Mouse (Mus musculus) G1E (cell line): Measurements from ENCODE around the gene Ppt1.

Experiments used
- CTCF ChIP-seq: IDR thresholded peaks from 2 replicates; pipeline ENCODE4 v1.5.1; 2012; ENCODE audit warnings: low read depth, low read length, inconsistent platforms, mixed read lengths
- GATA1 ChIP-seq: IDR thresholded peaks from 2 replicates; pipeline ENCODE4 v1.6.1; 2012; ENCODE audit warnings: borderline replicate concordance, low read length, inconsistent platforms, mixed read lengths
- TAL1 ChIP-seq: conservative IDR thresholded peaks from 2 replicates; pipeline ENCODE4 v1.6.1; 2012; ENCODE audit warnings: low read depth, low read length, inconsistent platforms, mixed read lengths

- no peak for TF ChIP-seq CTCF
- TF ChIP-seq TAL1: no peak
- TF ChIP-seq GATA1: no peak
Measured at GRCm38 (mm10) chr4:122886579-122887254, 50.7 kb downstream of the Ppt1 start.
